ENCODE assay signal across 8 mouse cellular contexts in genomic region chr7:6730241-6730640, GRCm38 (mm10). TPM values are rescaled to one million over a fixed set of nuclear protein-coding genes. Genes with fewer than 3 reads are reported as not detected.
A peak's percentile ranks its signal among the peaks of the same experiment; 100 is the strongest.
DNase-seq lines count a peak whose midpoint lies in the region; ATAC-seq and TF ChIP-seq lines count a peak whose summit lies in the region.

Gene Peg3 (minus strand): TSS chr7:6730431.
Gene Usp29 (plus strand): TSS chr7:6730578.

- TF ChIP-seq CTCF in layer of hippocampus, adult 2 months (conservative IDR thresholded peaks at IDR 0.05), result peak; percentile 15; the same call in 1 of the 2 replicates
- TF ChIP-seq CTCF in liver, postnatal 0 days (IDR thresholded peaks at IDR 0.05; ENCODE audit: low read depth), result 0 out of 2 replicates have a peak, but pooled peaks have one; percentile 14

- H3K4me2 ChIP-seq in liver, postnatal 0 days (ENCODE audit: low read depth, low read length), result peak within 1 kb of the TSS; percentile 59

- H3K9me3 ChIP-seq in liver, postnatal 0 days (ENCODE audit: low read length), result peaks cover 12% of the 10 kb centered on the region; the same call in 1 of the 2 replicates

- H3K9ac ChIP-seq in liver, postnatal 0 days (replicated peaks), result peak within 1 kb of the TSS; percentile 66

- peak within 1 kb of the TSS; percentile 95 for H3K27ac ChIP-seq in layer of hippocampus, adult 2 months
- peak within 1 kb of the TSS; percentile 87 for H3K27ac ChIP-seq in liver, postnatal 0 days (ENCODE audit: low read depth)

- no peaks in the 10 kb centered on the region for H3K4me1 ChIP-seq in liver, postnatal 0 days (ENCODE audit: insufficient read depth)

- WGBS in liver, postnatal 0 days (ENCODE audit: insufficient replicate concordance), result 64% methylated on average over 24 of the region's 24 CpGs

- peak within 1 kb of the TSS; percentile 79 for H3K4me3 ChIP-seq in layer of hippocampus, adult 2 months
- peak within 1 kb of the TSS; percentile 53 for H3K4me3 ChIP-seq in liver, postnatal 0 days (ENCODE audit: low read depth, low read length)

- no peak for TF ChIP-seq EP300 in liver, postnatal 0 days (IDR thresholded peaks at IDR 0.05; ENCODE audit: low read depth)

- no peaks in the 10 kb centered on the region for H3K27me3 ChIP-seq in liver, postnatal 0 days (ENCODE audit: insufficient read depth, low read length)

- peak; percentile 39 for ATAC-seq in frontal cortex, adult (ENCODE audit: low TSS enrichment)
- peak; percentile 29 for ATAC-seq in liver, postnatal 0 days
- no peak for ATAC-seq in monocyte, adult 5-6 weeks (replicated peaks; ENCODE audit: insufficient number of reproducible peaks, low FRiP score, low TSS enrichment, poor library complexity, severe bottlenecking)

- peaks cover 3% of the 10 kb centered on the region for H3K36me3 ChIP-seq in liver, postnatal 0 days (replicated peaks; ENCODE audit: insufficient read depth, low read length)

- DNase-seq in R1 (ENCODE audit: low read depth, low spot score), result peak; percentile 95
- peak; percentile 89 for DNase-seq in cerebellum, adult 8-10 months
- peak; percentile 91 for DNase-seq in heart, postnatal 4 days
- peak; percentile 89 to 93 for DNase-seq in layer of hippocampus, adult 2 months (ENCODE audit: low spot score in 2 of 2)
- DNase-seq in liver, postnatal 0 days, result peak; percentile 79
- DNase-seq in ovary, postnatal 10 days (ENCODE audit: low spot score), result peak; percentile 61

RNA-seq across cellular contexts. Expression of gene Peg3, which starts in this region (rescaled TPM):
- 10 to 100 TPM; 69.5 to 75.3 TPM for total RNA-seq in heart, postnatal 4 days (2021)
- 100 to 1,000 TPM; 172 to 173 TPM for total RNA-seq in layer of hippocampus, adult 2 months (2021)
- polyA plus RNA-seq in liver, postnatal 0 days (2015; fragmentation: Nextera tagmentation; extraction: Ambion mirVana), result 29.6 and 36.4 TPM in 2 replicates
- not detected in 3 replicates for total RNA-seq in monocyte, adult 5-6 weeks (2017)

RNA-seq across cellular contexts. Expression of gene Usp29, which starts in this region (rescaled TPM):
- total RNA-seq in heart, postnatal 4 days (2021), result 1 to 10 TPM; 4.5 to 4.6 TPM
- 10 to 100 TPM; 29.7 to 31.6 TPM for total RNA-seq in layer of hippocampus, adult 2 months (2021)
- 1.1 and 1.5 TPM in 2 replicates for polyA plus RNA-seq in liver, postnatal 0 days (2015; fragmentation: Nextera tagmentation; extraction: Ambion mirVana)
- 0.85 TPM in 1 of 3 replicates, not detected in the others for total RNA-seq in monocyte, adult 5-6 weeks (2017)

Comparison
In these comparisons a context has a peak if more than half of its experiments do, and no peak if none do; other contexts are left out.
1. RNA of gene Peg3 (total RNA-seq): 172 to 173 TPM in layer of hippocampus, adult 2 months and 69.5 to 75.3 TPM in heart, postnatal 4 days; not detected in monocyte, adult 5-6 weeks; every median in the first group is over 10 times any median in the second.
2. RNA of gene Usp29 (total RNA-seq): 29.7 to 31.6 TPM in layer of hippocampus, adult 2 months; 4.5 to 4.6 TPM in heart, postnatal 4 days and 0.85 TPM in monocyte, adult 5-6 weeks; every median in the first group is over 4 times any median in the second.
3. Peak in every context shown above with its lines, with median percentiles within 50 percentile points of each other: DNase-seq.